Mouse (Mus musculus) CD4-positive helper T cell, adult 2 months (primary cell): ENCODE data around the gene Dapp1.
A peak's percentile ranks its signal among the peaks of the same experiment; 100 is the strongest.
"Not testable (repeated sequence)": the region's sequence is repeated elsewhere in the genome, so short reads cannot be mapped to it uniquely, and the experiment has no call there.

Experiments used
- DNase-seq: peaks from one replicate; pipeline ENCODE4 v3.0.0-alpha.2; 2012; ENCODE audit warnings: low read depth, missing footprints, low spot score

Gene Dapp1

GRCm38 (mm10) chr3:137919398-137919797 is 61.9 kb downstream of the Dapp1 start:
- DNase-seq = no peak

- no peak for DNase-seq
These were observed 62.4 kb downstream of the Dapp1 start for GRCm38 (mm10) chr3:137918932-137919311.

- DNase-seq = peak; percentile 95
These were observed 63.0 kb downstream of the Dapp1 start, which contains the start of gene Lamtor3 for GRCm38 (mm10) chr3:137918172-137918931. Gene Lamtor3, plus strand, starts transcription at chr3:137918506.

GRCm38 (mm10) chr3:137917694-137918171 is 63.6 kb downstream of the Dapp1 start:
- DNase-seq = no peak

- not testable (repeated sequence) for DNase-seq
These were observed 66.8 kb downstream of the Dapp1 start for GRCm38 (mm10) chr3:137914567-137914966.

- DNase-seq = no peak
These were observed 68.3 kb downstream of the Dapp1 start for GRCm38 (mm10) chr3:137913093-137913492.

GRCm38 (mm10) chr3:137900149-137900548 is 81.2 kb downstream of the Dapp1 start:
- no peak for DNase-seq

GRCm38 (mm10) chr3:137897685-137898084 is 83.7 kb downstream of the Dapp1 start:
- no peak for DNase-seq

GRCm38 (mm10) chr3:137896867-137897266 is 84.5 kb downstream of the Dapp1 start:
- DNase-seq = no peak

GRCm38 (mm10) chr3:137896386-137896785 is 85.0 kb downstream of the Dapp1 start:
- DNase-seq = no peak

GRCm38 (mm10) chr3:137895196-137895595 is 86.1 kb downstream of the Dapp1 start:
- peak; percentile 40 for DNase-seq

GRCm38 (mm10) chr3:137893789-137894188 is 87.6 kb downstream of the Dapp1 start:
- DNase-seq = no peak

GRCm38 (mm10) chr3:137892118-137892517 is 89.2 kb downstream of the Dapp1 start:
- DNase-seq = no peak

- DNase-seq = no peak
These were observed 90.3 kb downstream of the Dapp1 start for GRCm38 (mm10) chr3:137891089-137891488.

- no peak for DNase-seq
These were observed 93.4 kb downstream of the Dapp1 start for GRCm38 (mm10) chr3:137887961-137888360.

- DNase-seq = no peak
These were observed 100.3 kb downstream of the Dapp1 start for GRCm38 (mm10) chr3:137881093-137881492.
